In genomic region chr12:15816254-15816605, GRCm38 (mm10) we compare ENCODE assay signal across 7 mouse cellular contexts. TPM values are rescaled to one million over a fixed set of nuclear protein-coding genes. Genes with fewer than 3 reads are reported as not detected.
DNase-seq lines count a peak whose midpoint lies in the region; ATAC-seq and TF ChIP-seq lines count a peak whose summit lies in the region.

No protein-coding gene starts in this region.

- H3K36me3 ChIP-seq in heart, embryonic 15.5 days = no peaks in the 10 kb centered on the region
- H3K36me3 ChIP-seq in limb, embryonic 13.5 days = no peaks in the 10 kb centered on the region
- H3K36me3 ChIP-seq in midbrain, embryonic 16.5 days (ENCODE audit: control insufficient read depth, insufficient read depth, low read length) = no peaks in the 10 kb centered on the region

- H3K9me3 ChIP-seq in heart, embryonic 15.5 days (replicated peaks) = no peaks in the 10 kb centered on the region
- no peaks in the 10 kb centered on the region for H3K9me3 ChIP-seq in limb, embryonic 13.5 days
- H3K9me3 ChIP-seq in midbrain, embryonic 16.5 days (replicated peaks; ENCODE audit: control insufficient read depth, low read length, poor library complexity, severe bottlenecking) = no peaks in the 10 kb centered on the region

- 0 out of 2 replicates have a peak, but pooled peaks have one; percentile 1 for TF ChIP-seq POLR2A in cortical plate, adult 2 months (IDR thresholded peaks at IDR 0.05; ENCODE audit: extremely low read depth, insufficient read depth, low read length)

- peak; percentile 8 for ATAC-seq in heart, embryonic 15.5 days (replicated peaks; ENCODE audit: insufficient number of reproducible peaks, insufficient read depth, low FRiP score, low read depth)
- peak; percentile 24 for ATAC-seq in limb, embryonic 13.5 days (ENCODE audit: low FRiP score, low read depth)
- ATAC-seq in midbrain, embryonic 16.5 days = peak; percentile 53

- peak overlapping the region; percentile 94 for H3K9ac ChIP-seq in heart, embryonic 15.5 days
- H3K9ac ChIP-seq in limb, embryonic 13.5 days = peak overlapping the region; percentile 98
- H3K9ac ChIP-seq in midbrain, embryonic 16.5 days (ENCODE audit: low read depth, low read length) = peak overlapping the region; percentile 98

- peak overlapping the region; percentile 86 for H3K4me2 ChIP-seq in heart, embryonic 15.5 days
- H3K4me2 ChIP-seq in limb, embryonic 13.5 days (replicated peaks) = peak overlapping the region; percentile 78
- peak overlapping the region; percentile 56 for H3K4me2 ChIP-seq in midbrain, embryonic 16.5 days (ENCODE audit: low read length)

- WGBS in heart, embryonic 15.5 days = under 1% methylated on average over 23 of the region's 23 CpGs
- under 1% methylated on average over 23 of the region's 23 CpGs for WGBS in limb, embryonic 13.5 days
- 0% methylated on average over 23 of the region's 23 CpGs for WGBS in midbrain, embryonic 16.5 days

- TF ChIP-seq CTCF in cortical plate, adult 2 months (IDR thresholded peaks at IDR 0.05; ENCODE audit: extremely low read depth, insufficient read depth, low read length) = no peak

- H3K27ac ChIP-seq in cortical plate, adult 2 months (ENCODE audit: insufficient read depth, low read length) = peak overlapping the region; percentile 92
- peak overlapping the region; percentile 99 for H3K27ac ChIP-seq in heart, embryonic 15.5 days
- H3K27ac ChIP-seq in limb, embryonic 13.5 days = peak overlapping the region; percentile 98
- peak overlapping the region; percentile 98 for H3K27ac ChIP-seq in midbrain, embryonic 16.5 days (ENCODE audit: low read length)

- peak overlapping the region; percentile 98 for H3K4me3 ChIP-seq in cortical plate, adult 2 months (ENCODE audit: insufficient read depth, low read length)
- peak overlapping the region; percentile 82 for H3K4me3 ChIP-seq in heart, embryonic 15.5 days
- peak overlapping the region; percentile 88 for H3K4me3 ChIP-seq in limb, embryonic 13.5 days
- H3K4me3 ChIP-seq in midbrain, embryonic 16.5 days (ENCODE audit: low read depth, low read length) = peak overlapping the region; percentile 77

- peaks cover 4% of the 10 kb centered on the region; the same call in 1 of the 2 replicates for H3K4me1 ChIP-seq in cortical plate, adult 2 months (ENCODE audit: control insufficient read depth, insufficient read depth, low read length)
- H3K4me1 ChIP-seq in heart, embryonic 15.5 days (replicated peaks) = peaks cover 14% of the 10 kb centered on the region
- H3K4me1 ChIP-seq in limb, embryonic 13.5 days = peaks cover 29% of the 10 kb centered on the region
- H3K4me1 ChIP-seq in midbrain, embryonic 16.5 days (ENCODE audit: control insufficient read depth, insufficient read depth, low read length) = peaks cover 9% of the 10 kb centered on the region

- DNase-seq in ovary, postnatal 10 days (ENCODE audit: low spot score) = peak; percentile 31
- no peak for DNase-seq in ovary, adult 18-20 months (ENCODE audit: low spot score)
- peak; percentile 63 for DNase-seq in testis, postnatal 10 days (ENCODE audit: low spot score)

- no peaks in the 10 kb centered on the region for H3K27me3 ChIP-seq in heart, embryonic 15.5 days
- H3K27me3 ChIP-seq in limb, embryonic 13.5 days = no peaks in the 10 kb centered on the region
- H3K27me3 ChIP-seq in midbrain, embryonic 16.5 days (ENCODE audit: control insufficient read depth, insufficient read depth, low read depth, low read length) = no peaks in the 10 kb centered on the region

RNA-seq across cellular contexts. Expression of gene Trib2, which starts 0.5 kb away (rescaled TPM):
- polyA plus RNA-seq in cortical plate, adult 2 months (2012; rRNA removed) = 24.6 and 27.4 TPM in 2 replicates
- 44.9 and 48.3 TPM in 2 replicates for polyA plus RNA-seq in heart, embryonic 15.5 days (2015; fragmentation: Nextera tagmentation; extraction: Ambion mirVana)
- 70.2 and 78.3 TPM in 2 replicates for polyA plus RNA-seq in limb, embryonic 13.5 days (2015; fragmentation: Nextera tagmentation; extraction: Ambion mirVana)
- polyA plus RNA-seq in midbrain, embryonic 16.5 days (2015; fragmentation: Nextera tagmentation; extraction: Ambion mirVana) = 146 and 148 TPM in 2 replicates
